Mouse (Mus musculus) thymus, adult 2 months (tissue): ENCODE measurements around the gene Dram1.
A peak's percentile ranks its signal among the peaks of the same experiment; 100 is the strongest.

Experiments
- CTCF ChIP-seq: fragments of 200-500 bp; IDR thresholded peaks from 2 replicates; pipeline ENCODE4 v1.5.1; 2012; ENCODE audit warnings: mild to moderate bottlenecking, control low read depth, low read length, moderate library complexity, borderline replicate concordance; ENCODE audit not compliant: control insufficient read depth, poor library complexity, insufficient read depth; ENCODE audit errors: extremely low read depth
- POLR2A ChIP-seq: fragments of 200-500 bp; IDR thresholded peaks from 2 replicates; pipeline ENCODE4 v1.6.1; 2012; ENCODE audit warnings: mild to moderate bottlenecking, low read length, control low read depth, moderate library complexity; ENCODE audit not compliant: control insufficient read depth, poor library complexity, insufficient read depth; ENCODE audit errors: extremely low read depth

DNA sequence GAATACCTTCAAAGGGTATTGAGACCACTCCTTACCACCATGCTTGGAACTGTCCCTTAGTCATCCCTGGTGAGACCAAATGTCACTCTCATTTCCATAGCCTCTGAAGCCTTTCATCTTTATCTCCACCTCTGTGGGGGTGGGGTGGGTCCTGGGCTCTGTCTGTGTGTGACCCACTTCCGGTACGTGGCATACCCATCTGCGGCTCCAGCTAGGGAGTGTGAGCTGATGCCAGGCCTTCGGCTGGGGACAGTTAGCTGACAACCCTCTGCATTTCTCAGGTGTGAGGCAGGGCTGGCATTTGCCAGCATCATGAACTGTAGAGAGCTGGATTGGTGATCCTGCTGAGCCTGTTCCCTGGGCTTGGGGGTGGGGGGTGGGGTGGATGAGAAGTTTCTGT is 10.7 kb upstream of the Dram1 start:
- peak; percentile 48; the same call in 1 of the 2 replicates for TF ChIP-seq POLR2A
- TF ChIP-seq CTCF, result no peak
